Mouse (Mus musculus): ENCODE results near the gene Cyld.

DNA sequence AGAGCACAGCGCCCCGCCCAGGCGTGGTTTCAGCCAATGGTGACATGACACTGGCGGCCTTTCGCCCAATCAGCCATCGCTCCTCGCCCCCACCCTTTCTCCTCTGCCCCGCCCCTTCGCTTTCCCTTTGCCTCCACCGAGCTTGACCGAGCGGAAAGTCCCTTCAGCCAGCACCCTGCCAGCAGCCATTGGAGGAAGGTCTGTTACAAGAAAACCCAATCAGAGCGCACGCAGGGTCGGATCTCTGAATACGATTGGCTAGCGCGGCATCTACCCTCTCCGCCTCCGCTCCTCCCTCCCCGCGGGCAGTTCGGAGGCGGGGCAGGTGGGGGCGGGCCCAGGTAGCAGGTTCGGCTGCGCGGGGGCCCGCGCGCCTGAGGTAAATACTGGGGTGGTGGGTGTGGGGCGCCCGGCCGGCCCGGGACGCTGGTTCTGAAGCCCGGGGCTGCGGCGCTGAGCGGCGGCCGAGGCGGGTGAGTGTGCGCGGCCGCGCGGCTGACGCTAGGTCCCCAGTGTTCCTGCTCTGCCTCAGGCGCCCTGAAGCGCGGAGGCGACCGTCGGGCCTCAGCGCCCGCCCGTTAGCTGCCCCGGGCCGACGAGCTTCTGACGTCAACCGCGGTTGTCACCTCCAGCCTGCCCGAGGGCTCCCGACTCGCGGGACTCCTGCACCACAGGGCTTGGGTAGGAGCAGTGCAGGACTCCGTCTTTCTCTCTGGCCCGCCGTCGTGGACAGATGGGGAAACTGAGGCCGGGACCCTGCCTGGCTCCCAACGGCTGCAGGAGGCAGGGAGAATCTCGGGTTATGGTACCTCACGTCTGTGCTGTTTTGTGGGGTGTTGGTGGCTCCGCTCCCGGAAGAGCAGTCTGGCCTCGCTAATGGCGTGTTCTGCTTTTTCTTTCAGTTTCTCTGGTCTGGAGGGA is at the start of gene Cyld:
- 0 out of 2 replicates have a peak, but pooled peaks have one; percentile 1 for TF ChIP-seq POLR2A (IDR thresholded peaks at IDR 0.05; ENCODE audit: insufficient read depth, low read depth, low read length)
- 0 out of 2 replicates have a peak, but pooled peaks have one; percentile 46 for TF ChIP-seq EP300 (IDR thresholded peaks at IDR 0.05; ENCODE audit: insufficient read depth, low read depth, low read length)
